Mouse (Mus musculus) CH12.LX (cell line): ENCODE data around the gene Tmem108. TPM values are rescaled to one million over a fixed set of nuclear protein-coding genes. Genes with fewer than 3 reads are reported as not detected.
A peak's percentile ranks its signal among the peaks of the same experiment; 100 is the strongest.

Experiments
- DNase-seq: peaks from one replicate; pipeline ENCODE4 v3.0.0-alpha.2; 2013; ENCODE audit errors: extremely low read depth
- H3K27ac ChIP-seq: 2 replicates; pipeline ENCODE4 v1.5.1; 2012; ENCODE audit warnings: low read depth, mild to moderate bottlenecking, control low read depth, moderate library complexity; ENCODE audit not compliant: insufficient read depth
- H3K27me3 ChIP-seq: replicated peaks from 2 replicates; pipeline ENCODE3; 2012; ENCODE audit warnings: inconsistent platforms
- H3K36me3 ChIP-seq, 2 experiments: replicated peaks in 1 of 2; 2 replicates each; pipeline versions ENCODE3 to v1.6.1; 2012; ENCODE audit warnings: inconsistent platforms in 1 of 2, low read length in 1 of 2, mild to moderate bottlenecking in 1 of 2, mixed read lengths in 1 of 2, moderate library complexity in 1 of 2; ENCODE audit not compliant: control insufficient read depth in 1 of 2, insufficient read depth in 1 of 2
- H3K4me1 ChIP-seq, 2 experiments: 2 replicates each; pipeline ENCODE4 v1.6.1; 2012; ENCODE audit warnings: inconsistent platforms in 1 of 2, moderate library complexity in 1 of 2; ENCODE audit not compliant: insufficient read depth in 2 of 2, control insufficient read depth in 1 of 2
- H3K4me2 ChIP-seq: 2 replicates; pipeline ENCODE4 v1.6.1; 2012; ENCODE audit warnings: low read depth, mild to moderate bottlenecking, control low read depth; ENCODE audit not compliant: poor library complexity, insufficient read depth, severe bottlenecking
- H3K4me3 ChIP-seq, 3 experiments: fragments of 150-350 bp in 1 of 3; sonication (generic) in 1 of 3; replicated peaks in 1 of 3; 2 replicates each; pipeline versions ENCODE3 to v1.5.1; 2011 to 2012; ENCODE audit warnings: low read depth in 2 of 3, low read length in 2 of 3, mild to moderate bottlenecking in 2 of 3, moderate library complexity in 2 of 3, control low read depth in 1 of 3, improper control_type of control experiment in 1 of 3, inconsistent platforms in 1 of 3, mixed read lengths in 1 of 3; ENCODE audit not compliant: poor library complexity in 1 of 3
- H3K79me2 ChIP-seq: replicated peaks from 2 replicates; pipeline ENCODE4 v1.6.1; 2012; ENCODE audit warnings: mild to moderate bottlenecking, moderate library complexity; ENCODE audit not compliant: control insufficient read depth, poor library complexity, insufficient read depth, severe bottlenecking; ENCODE audit errors: extremely low read depth
- H3K9ac ChIP-seq: 2 replicates; pipeline ENCODE4 v1.6.1; 2012; ENCODE audit warnings: low read depth, mild to moderate bottlenecking, control low read depth, moderate library complexity; ENCODE audit not compliant: insufficient read depth
- H3K9me3 ChIP-seq: replicated peaks from 2 replicates; pipeline ENCODE3; 2012; ENCODE audit warnings: low read length, inconsistent platforms, mixed read lengths
- BHLHE40 ChIP-seq: IDR thresholded peaks from 2 replicates; pipeline ENCODE4 v1.6.1; 2011; ENCODE audit warnings: mild to moderate bottlenecking, low read depth, low read length, improper control_type of control experiment
- CHD1 ChIP-seq: IDR thresholded peaks from 2 replicates; pipeline ENCODE4 v1.6.1; 2012; ENCODE audit warnings: low read depth, low read length, improper control_type of control experiment, inconsistent platforms
- HCFC1 ChIP-seq: IDR thresholded peaks from 2 replicates; pipeline ENCODE4 v1.6.1; 2012; ENCODE audit warnings: low read depth, mild to moderate bottlenecking, inconsistent platforms, low read length, improper control_type of control experiment
- JUN ChIP-seq: IDR thresholded peaks from 2 replicates; pipeline ENCODE4 v1.6.1; 2011; ENCODE audit warnings: low read depth, mild to moderate bottlenecking, low read length, improper control_type of control experiment, moderate library complexity; ENCODE audit not compliant: insufficient read depth
- MAFK ChIP-seq: IDR thresholded peaks from 2 replicates; pipeline ENCODE4 v1.6.1; 2011; ENCODE audit warnings: low read length, improper control_type of control experiment; ENCODE audit not compliant: insufficient replicate concordance
- NRF1 ChIP-seq: IDR thresholded peaks from 2 replicates; pipeline ENCODE4 v1.6.1; 2014; ENCODE audit warnings: low read depth, mild to moderate bottlenecking, inconsistent platforms, low read length, improper control_type of control experiment, moderate library complexity
- POLR2A ChIP-seq: IDR thresholded peaks from 2 replicates; pipeline ENCODE4 v1.6.1; 2011; ENCODE audit warnings: low read depth, mild to moderate bottlenecking, improper control_type of control experiment, low read length
- SIN3A ChIP-seq: IDR thresholded peaks from 2 replicates; pipeline ENCODE4 v1.6.1; 2012; ENCODE audit warnings: low read length, improper control_type of control experiment, inconsistent platforms
- TCF12 ChIP-seq: IDR thresholded peaks from 2 replicates; pipeline ENCODE4 v1.6.1; 2014; ENCODE audit warnings: low read depth, mild to moderate bottlenecking, inconsistent platforms, low read length, improper control_type of control experiment
- USF1 ChIP-seq: IDR thresholded peaks from 2 replicates; pipeline ENCODE4 v1.6.1; 2014; ENCODE audit warnings: low read depth, mild to moderate bottlenecking, inconsistent platforms, low read length, improper control_type of control experiment
- USF2 ChIP-seq: conservative IDR thresholded peaks from 2 replicates; pipeline ENCODE4 v1.6.1; 2011; ENCODE audit warnings: low read depth, low read length, improper control_type of control experiment
- ZMIZ1 ChIP-seq: IDR thresholded peaks from 2 replicates; pipeline ENCODE4 v1.6.1; 2012; ENCODE audit warnings: low read depth, mild to moderate bottlenecking, inconsistent platforms, low read length, improper control_type of control experiment
- dilution Hi-C: fragments of 300-500 bp; cut with MboI; formaldehyde crosslinking; loops from 2 replicates; pipeline ENCODE4 v1.14.3; 2020; ENCODE audit warnings: low sequenced_read_pairs; ENCODE audit not compliant: extremely low pct_unique_long_range_greater_than_20kb, extremely low pct_ligation_motif_present
- in situ Hi-C: fragments of 300-500 bp; cut with MboI; formaldehyde crosslinking; loops from 3 replicates; pipeline ENCODE4 v1.14.3; 2019; ENCODE audit warnings: low sequenced_read_pairs, low pct_ligation_motif_present, low pct_unique_long_range_greater_than_20kb, mixed read lengths
- polyA plus RNA-seq: library from polyadenylated mRNA; unstranded; fragments of >175 nt; gene quantifications from 2 replicates; pipeline ENCODE4 v1.2.1, GENCODE M21; 2012; ENCODE audit warnings: low read depth; ENCODE audit not compliant: insufficient read length
- total RNA-seq, 2 experiments: library from RNA; depleted of rRNA; stranded (reverse); fragments of 300-350 nt in 1 of 2; fragments of >200 nt in 1 of 2; gene quantifications; 2 replicates each; pipeline ENCODE4 v1.2.3; 2012 to 2014

Tmem108 gene
- total and polyA plus RNA-seq, 3 experiments = 0.04 to 0.13 (median 0.07) TPM

DNA sequence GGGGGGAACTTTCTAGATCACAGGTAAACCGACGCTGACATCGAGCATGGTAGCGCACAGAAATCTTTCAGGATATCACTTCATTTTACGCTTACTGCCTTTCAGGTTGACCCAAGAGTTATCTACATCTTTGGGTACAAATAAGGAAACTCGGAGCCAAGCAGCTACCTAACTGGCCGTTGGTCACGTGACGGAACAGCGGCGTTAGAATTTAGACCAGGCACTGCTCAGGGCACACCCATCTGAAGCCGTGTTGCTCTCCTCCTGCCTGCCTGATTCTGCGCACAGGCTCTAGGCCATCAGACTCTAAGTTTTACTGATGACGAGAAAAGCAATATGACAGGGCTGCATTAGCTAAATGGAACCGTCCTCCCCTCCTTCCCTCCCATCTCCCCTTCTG is 204.6 kb downstream of the Tmem108 start:
- Histone ChIP-seq H3K27me3 (peaks cover 43% of the 10 kb centered on the region), H3K9ac (no peak overlapping the region), H3K9me3 (peaks cover 5% of the 10 kb centered on the region), H3K36me3 (no peaks in the 10 kb centered on the region), H3K4me2 (peak overlapping the region; percentile 5; the same call in 1 of the 2 replicates), H3K27ac (no peak overlapping the region), H3K79me2 (no peaks in the 10 kb centered on the region), H3K4me3 (no peak overlapping the region), H3K4me1 (peaks cover 0 to 3% of the 10 kb centered on the region in 2 experiments; a peak in 1 of 4 replicates)
- no peak for DNase-seq
- in situ Hi-C loops = no loop called here
- TF ChIP-seq POLR2A = no peak
- TF ChIP-seq USF2 = peak; percentile 78
- peak; percentile 65 for TF ChIP-seq BHLHE40
- no peak for TF ChIP-seq HCFC1
- TF ChIP-seq NRF1 = 0 out of 2 replicates have a peak, but pooled peaks have one; percentile 30
- peak; percentile 79 for TF ChIP-seq USF1
- dilution Hi-C loops = no loop called here

DNA sequence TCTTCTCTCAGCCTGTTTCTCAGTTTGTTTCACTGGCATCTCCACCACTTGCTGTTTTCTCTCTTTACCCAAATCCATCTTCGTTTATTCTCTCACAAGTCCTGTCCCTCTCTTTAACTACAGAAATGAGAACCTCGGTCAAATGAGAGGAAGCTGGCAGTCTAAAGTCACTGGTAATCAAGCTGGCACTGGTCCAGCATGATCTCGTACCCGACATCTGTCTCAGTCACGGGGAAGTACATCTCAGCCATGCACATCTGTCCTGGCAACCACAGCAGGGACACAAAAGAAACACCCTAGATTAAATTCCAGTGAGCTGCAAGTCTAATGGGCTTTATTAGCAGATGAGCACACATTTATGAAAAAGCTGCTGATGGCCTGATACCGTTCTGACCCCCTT is 206.3 kb downstream of the Tmem108 start:
- Histone ChIP-seq H3K4me1 (peaks cover 0 to 3% of the 10 kb centered on the region in 2 experiments; a peak in 1 of 4 replicates), H3K27ac (no peak overlapping the region), H3K27me3 (peaks cover 49% of the 10 kb centered on the region), H3K4me2 (no peak overlapping the region), H3K36me3 (no peaks in the 10 kb centered on the region), H3K79me2 (no peaks in the 10 kb centered on the region), H3K9me3 (no peaks in the 10 kb centered on the region), H3K4me3 (no peak overlapping the region), H3K9ac (no peak overlapping the region)
- TF ChIP-seq CHD1 = no peak
- in situ Hi-C loops (no loop called here), dilution Hi-C loops (no loop called here)
- DNase-seq = no peak

DNA sequence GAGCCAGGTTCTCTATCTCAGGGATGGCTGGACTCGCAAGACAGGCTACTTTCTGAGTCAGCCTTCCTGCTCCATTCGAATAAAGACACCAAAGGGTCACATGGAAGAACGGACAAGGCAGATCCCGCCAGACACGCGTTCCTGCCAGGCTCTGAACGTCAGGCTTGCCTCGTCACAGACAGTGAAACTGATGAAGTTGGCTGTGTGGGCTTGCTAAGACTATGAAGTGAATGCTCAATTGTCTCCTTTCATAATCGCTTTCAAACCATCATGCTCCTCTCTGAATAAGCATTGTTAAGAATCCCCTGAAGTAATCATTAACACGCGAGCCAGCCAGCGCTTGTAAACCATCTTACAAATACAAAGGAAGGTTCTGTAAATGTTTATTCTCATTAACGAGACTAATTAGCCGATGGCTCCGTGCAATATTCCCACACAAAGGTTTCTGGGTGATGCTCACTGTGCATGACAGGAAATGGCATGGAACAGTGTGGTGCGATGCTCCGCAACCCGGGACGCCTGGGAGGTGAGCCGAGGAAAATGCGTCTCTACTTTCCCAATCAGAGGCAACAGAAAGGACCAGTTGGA is 210.9 kb downstream of the Tmem108 start:
- dilution Hi-C loops (no loop called here), in situ Hi-C loops (no loop called here)
- peaks cover 45% of the 10 kb centered on the region for H3K27me3 ChIP-seq
- no peaks in the 10 kb centered on the region for H3K79me2 ChIP-seq
- no peak for TF ChIP-seq TCF12
- no peak for TF ChIP-seq SIN3A
- TF ChIP-seq USF1 = no peak
- TF ChIP-seq USF2 = no peak
- TF ChIP-seq JUN = no peak
- TF ChIP-seq ZMIZ1 = no peak
- TF ChIP-seq MAFK = no peak
- H3K9me3 ChIP-seq = no peaks in the 10 kb centered on the region
- no peak overlapping the region for H3K27ac ChIP-seq
- peaks cover 0 to 3% of the 10 kb centered on the region in 2 experiments; a peak in 1 of 4 replicates for H3K4me1 ChIP-seq
- H3K4me3 ChIP-seq = no peak overlapping the region
- DNase-seq = no peak
- H3K4me2 ChIP-seq = no peak overlapping the region
- H3K36me3 ChIP-seq = no peaks in the 10 kb centered on the region
- no peak overlapping the region for H3K9ac ChIP-seq
